Mouse (Mus musculus) bone marrow macrophage, adult 2 months (primary cell): ENCODE measurements around the gene Chid1. TPM values are rescaled to one million over a fixed set of nuclear protein-coding genes. Genes with fewer than 3 reads are reported as not detected.

Experiments
- H3K27ac ChIP-seq: 2 replicates; pipeline ENCODE4 v1.5.1; 2012; ENCODE audit warnings: low read depth, low read length; ENCODE audit not compliant: insufficient read depth
- H3K4me1 ChIP-seq: 2 replicates; pipeline ENCODE4 v1.6.1; 2012; ENCODE audit warnings: low read length; ENCODE audit not compliant: control insufficient read depth, insufficient read depth
- H3K4me3 ChIP-seq: 2 replicates; pipeline ENCODE4 v1.5.1; 2012; ENCODE audit warnings: mild to moderate bottlenecking, low read length, moderate library complexity; ENCODE audit not compliant: insufficient read depth
- CTCF ChIP-seq: IDR thresholded peaks from 2 replicates; pipeline ENCODE4 v1.5.1; 2012; ENCODE audit warnings: low read depth, mild to moderate bottlenecking, low read length, moderate library complexity
- POLR2A ChIP-seq: IDR thresholded peaks from 2 replicates; pipeline ENCODE4 v1.6.1; 2012; ENCODE audit warnings: mild to moderate bottlenecking, low read depth, low read length, borderline replicate concordance
- polyA plus RNA-seq: library from polyadenylated mRNA; stranded (reverse); fragments of >200 nt; gene quantifications from 2 replicates; pipeline ENCODE4 v1.2.4, GENCODE M21; 2012; ENCODE audit not compliant: missing spikeins, insufficient read depth, insufficient read length

Gene Chid1
- polyA plus RNA-seq: 16.3 TPM in 2 replicates

DNA sequence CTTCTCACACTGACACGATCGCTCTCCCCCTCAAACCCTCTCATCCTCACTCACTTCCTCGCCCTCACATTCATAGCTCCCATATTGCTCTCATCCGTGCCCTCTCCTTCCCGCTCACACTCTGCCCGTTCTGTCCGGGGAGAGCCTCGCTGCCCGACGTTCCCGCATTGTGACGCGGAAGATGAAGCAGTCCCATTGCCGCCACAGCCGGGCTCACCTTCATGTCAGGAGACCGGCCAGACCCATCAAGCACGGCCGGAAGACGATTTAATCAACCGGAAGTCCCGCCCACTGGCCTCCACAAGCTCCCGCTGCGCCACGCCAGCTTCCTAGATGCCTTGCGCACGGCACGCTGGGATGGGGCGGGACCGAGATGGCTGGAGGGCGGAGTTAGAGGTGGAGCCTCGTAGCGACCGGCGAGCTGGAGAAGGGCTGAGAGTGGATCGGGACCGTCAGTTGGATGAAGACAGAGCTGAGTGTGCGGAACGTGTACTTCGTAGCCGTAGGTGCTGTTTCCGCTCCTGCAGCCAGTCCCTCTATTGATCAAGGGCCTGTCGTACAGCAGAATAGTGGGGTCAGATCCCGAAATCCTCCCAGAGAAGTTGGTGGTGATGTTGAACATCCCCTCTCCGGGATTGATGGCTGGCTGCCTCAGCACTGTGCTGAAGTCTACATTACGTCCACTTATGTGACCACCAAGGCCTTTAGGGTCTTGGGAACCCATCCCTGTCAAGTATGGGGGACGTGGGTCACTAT lies at the start of gene Chid1:
TSS of gene Chid1 (minus strand) at position 302 of the 756 bp plus-strand sequence.
- TF ChIP-seq POLR2A (no peak), CTCF (no peak)
- Histone ChIP-seq H3K4me1 (peaks cover 25% of the 10 kb centered on the region), H3K4me3 (peak within 1 kb of the TSS; percentile 77), H3K27ac (peak within 1 kb of the TSS; percentile 95)

DNA sequence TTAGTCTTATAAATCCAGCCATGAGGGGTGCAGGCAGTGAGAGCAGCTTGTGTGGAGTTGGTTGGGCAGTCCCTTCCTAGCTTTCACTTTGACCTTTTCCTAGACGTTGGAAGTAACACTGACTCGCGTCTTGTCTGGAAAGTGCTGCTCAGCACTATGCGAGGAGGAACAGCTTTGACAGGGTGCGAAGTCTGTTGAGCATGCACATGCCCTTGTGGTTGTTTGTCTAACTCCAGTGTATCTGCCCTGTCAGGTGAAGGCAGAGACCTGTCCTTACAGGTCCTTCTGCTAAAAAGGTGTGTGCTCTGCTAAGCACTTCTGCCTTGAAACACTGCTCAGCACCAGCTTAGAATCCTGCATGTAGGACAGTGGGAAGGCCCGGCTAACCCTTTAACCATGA lies 49.2 kb upstream of the Chid1 start:
- TF ChIP-seq POLR2A (no peak), CTCF (no peak)
- H3K4me1 ChIP-seq: peaks cover 36% of the 10 kb centered on the region
- H3K4me3 ChIP-seq: no peak overlapping the region
- H3K27ac ChIP-seq: peak overlapping the region; percentile 18; the same call in 1 of the 2 replicates

DNA sequence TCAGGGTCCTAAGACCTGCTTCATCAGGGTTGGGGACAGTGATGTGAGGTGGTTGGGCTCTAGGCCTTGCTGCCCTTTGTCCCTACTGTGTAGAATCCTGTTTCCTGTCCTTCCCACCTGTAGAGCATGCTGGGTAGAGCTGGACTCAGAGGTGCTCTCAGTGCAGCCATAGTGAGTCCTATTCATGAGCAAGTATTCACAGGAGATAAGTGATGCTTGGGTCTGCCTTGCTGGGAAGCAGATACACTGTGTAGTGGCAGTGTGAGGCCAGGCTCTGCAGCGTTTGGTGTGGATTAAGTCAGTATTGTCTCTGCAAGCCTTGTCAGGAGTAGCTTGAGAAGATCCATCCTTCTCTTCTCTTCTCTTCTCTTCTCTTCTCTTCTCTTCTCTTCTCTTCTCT lies 46.2 kb upstream of the Chid1 start:
- Histone ChIP-seq H3K4me3 (no peak overlapping the region), H3K4me1 (peaks cover 48% of the 10 kb centered on the region), H3K27ac (no peak overlapping the region)
- TF ChIP-seq POLR2A: no peak
- no peak for TF ChIP-seq CTCF

DNA sequence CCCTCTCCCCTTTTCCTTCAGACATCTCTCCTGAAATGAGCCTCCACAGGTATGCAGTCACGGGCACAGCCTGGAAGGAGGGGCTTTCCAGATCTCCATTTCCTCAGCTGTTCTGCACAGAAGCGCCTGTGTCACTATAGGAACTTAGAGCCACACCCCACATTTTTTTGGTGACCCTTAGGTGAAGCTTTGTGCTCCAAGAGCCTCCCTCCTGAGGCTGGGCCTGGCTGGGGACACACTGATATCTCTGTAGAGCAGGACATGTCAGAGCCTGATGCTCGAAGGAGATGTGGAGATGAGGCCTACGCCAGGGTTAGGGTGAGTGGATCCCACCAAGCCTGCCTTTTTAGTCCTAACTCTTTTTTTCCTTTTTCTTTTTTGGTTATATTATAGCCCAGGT lies 45.6 kb upstream of the Chid1 start:
- Histone ChIP-seq H3K4me3 (no peak overlapping the region), H3K4me1 (peaks cover 52% of the 10 kb centered on the region), H3K27ac (no peak overlapping the region)
- no peak for TF ChIP-seq CTCF
- TF ChIP-seq POLR2A: no peak

DNA sequence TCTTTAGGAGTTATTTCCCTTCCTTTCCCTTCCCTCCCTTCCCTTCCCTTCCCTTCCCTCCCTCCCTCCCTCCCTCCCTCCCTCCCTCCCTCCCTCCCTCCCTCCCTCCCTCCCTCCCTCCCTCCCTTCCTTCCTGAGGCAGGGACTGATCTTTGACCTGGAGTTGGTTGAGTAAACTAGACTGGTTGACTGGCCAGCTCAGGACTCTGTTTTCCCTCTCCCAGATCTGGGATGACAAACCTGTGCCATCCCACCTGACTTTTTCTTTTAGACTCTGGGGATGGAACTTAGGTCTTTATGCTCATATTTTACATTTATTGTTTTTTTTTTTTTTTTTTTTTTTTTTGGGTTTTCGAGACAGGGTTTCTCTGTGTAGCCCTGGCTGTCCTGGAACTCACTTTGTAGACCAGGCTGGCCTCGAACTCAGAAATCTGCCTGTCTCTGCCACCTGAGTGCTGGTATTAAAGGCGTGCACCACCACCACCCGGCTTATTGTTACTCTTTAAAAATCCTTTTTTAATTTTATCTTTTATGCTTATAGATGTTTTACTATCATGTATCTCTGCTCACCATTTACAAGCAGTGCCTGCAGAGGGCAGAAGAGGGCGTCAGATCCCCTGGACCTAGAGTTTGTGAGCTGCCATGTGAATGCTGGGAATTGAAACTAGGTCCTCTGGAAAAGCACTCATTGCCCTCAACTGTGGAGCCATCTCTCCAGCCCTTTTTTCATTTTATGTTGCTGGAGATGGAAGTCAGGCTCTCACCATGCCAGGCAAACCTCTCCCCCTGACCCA lies 44.6 kb upstream of the Chid1 start:
- no peak for TF ChIP-seq CTCF
- no peak for TF ChIP-seq POLR2A
- H3K4me3 ChIP-seq: no peak overlapping the region
- H3K4me1 ChIP-seq: peaks cover 57% of the 10 kb centered on the region
- no peak overlapping the region for H3K27ac ChIP-seq

DNA sequence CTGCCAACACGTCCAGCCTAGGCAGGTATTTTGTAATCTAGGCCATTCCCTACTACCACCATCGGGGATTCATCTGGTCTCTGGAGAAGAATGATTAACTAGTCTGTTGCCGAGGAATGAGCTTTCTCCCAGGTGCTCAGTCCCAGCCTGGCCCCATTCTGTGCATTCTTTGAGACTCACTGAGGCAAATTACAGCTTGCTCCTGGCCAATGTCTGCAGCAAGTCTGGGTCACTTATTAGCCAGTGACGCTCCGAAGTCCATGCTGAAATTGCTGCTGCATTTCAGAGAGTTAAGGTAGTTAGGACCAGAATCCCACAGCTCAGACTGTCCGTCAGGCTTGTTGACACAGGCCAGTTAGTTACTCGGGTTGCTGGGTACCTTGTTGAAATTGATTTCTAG lies 41.7 kb upstream of the Chid1 start:
- Histone ChIP-seq H3K4me3 (no peak overlapping the region), H3K4me1 (peaks cover 63% of the 10 kb centered on the region), H3K27ac (no peak overlapping the region)
- TF ChIP-seq CTCF (no peak), POLR2A (no peak)

DNA sequence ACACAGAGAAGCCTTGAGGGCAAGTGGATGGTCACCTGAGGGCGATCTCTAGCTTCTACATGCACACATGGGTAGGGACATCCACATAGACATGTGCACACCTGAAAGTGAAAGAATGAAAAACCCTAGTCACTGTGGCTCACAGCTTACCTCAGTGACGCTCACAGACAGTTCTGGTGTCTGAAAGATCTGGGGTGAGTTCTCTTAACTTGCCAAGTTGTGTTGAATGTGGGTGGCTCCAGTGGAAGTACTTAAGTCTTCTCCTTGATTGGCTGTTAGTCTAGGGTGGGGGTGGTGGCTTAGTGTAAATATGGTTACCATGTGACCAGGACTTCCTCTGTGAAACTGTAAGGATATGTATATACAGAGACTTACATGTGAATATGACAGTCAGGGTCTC lies 39.3 kb upstream of the Chid1 start:
- no peak for TF ChIP-seq POLR2A
- TF ChIP-seq CTCF: no peak
- Histone ChIP-seq H3K4me1 (peaks cover 72% of the 10 kb centered on the region), H3K4me3 (no peak overlapping the region), H3K27ac (peak overlapping the region; percentile 59)

DNA sequence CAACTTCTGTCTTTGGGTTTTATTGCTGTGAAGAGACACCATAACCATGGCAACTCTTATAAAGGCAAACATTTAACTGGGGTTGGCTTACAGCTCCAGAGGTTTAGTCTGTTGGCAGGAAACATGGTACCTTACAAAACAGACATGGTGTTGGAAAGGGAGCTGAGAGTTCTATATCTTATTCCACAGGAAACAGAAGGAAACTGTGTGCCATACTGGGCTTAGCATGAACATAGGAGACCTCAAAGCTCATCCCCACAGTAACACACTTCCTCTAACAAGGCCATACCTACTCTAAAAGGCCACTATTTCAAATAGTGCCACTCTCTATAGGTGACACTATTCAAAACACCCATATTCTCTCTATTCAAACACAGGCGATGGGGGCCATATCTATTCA lies 38.9 kb upstream of the Chid1 start:
- Histone ChIP-seq H3K4me1 (peaks cover 74% of the 10 kb centered on the region), H3K4me3 (no peak overlapping the region), H3K27ac (peak overlapping the region; percentile 59)
- TF ChIP-seq POLR2A (no peak), CTCF (no peak)

DNA sequence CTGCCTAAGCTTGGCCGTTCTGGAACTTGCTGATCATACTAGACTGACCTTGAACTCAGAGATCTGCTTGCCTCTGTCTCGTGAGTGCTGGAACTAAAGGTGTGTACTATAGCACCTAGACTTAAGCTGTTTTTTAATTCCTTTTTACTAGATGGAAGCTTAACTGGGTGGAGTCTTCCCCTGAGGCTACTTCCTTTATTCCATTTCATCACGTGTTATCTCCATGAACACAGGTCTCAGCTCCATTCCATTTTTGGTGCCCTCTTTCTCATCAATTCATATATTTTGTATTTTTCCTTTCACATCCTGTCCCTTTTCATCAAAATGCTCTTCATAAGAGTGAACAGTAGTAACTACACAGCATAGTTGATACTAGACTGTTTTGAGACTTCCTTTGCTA lies 38.1 kb upstream of the Chid1 start:
- peak overlapping the region; percentile 59 for H3K27ac ChIP-seq
- TF ChIP-seq POLR2A (no peak), CTCF (no peak)
- H3K4me3 ChIP-seq: no peak overlapping the region
- H3K4me1 ChIP-seq: peaks cover 73% of the 10 kb centered on the region

DNA sequence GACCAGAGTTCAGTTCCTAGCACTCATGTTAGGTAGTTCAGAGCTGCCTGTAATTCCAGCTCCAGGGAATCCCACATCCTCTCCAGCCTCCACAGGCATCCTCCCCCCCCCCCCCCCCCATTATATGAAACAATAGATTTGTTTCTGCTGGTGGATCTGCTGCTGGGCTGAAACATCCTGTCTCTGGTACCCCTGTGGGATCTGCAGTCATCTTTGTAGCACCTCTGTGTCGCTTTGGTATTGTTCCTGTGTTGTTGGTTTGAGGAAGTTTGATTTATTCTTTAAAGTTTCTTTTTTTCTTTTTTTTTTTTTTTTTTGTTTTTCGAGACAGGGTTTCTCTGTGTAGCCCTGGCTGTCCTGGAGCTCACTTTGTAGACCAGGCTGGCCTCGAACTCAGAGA lies 35.8 kb upstream of the Chid1 start:
- Histone ChIP-seq H3K27ac (no peak overlapping the region), H3K4me1 (peaks cover 59% of the 10 kb centered on the region), H3K4me3 (no peak overlapping the region)
- TF ChIP-seq POLR2A (no peak), CTCF (no peak)

DNA sequence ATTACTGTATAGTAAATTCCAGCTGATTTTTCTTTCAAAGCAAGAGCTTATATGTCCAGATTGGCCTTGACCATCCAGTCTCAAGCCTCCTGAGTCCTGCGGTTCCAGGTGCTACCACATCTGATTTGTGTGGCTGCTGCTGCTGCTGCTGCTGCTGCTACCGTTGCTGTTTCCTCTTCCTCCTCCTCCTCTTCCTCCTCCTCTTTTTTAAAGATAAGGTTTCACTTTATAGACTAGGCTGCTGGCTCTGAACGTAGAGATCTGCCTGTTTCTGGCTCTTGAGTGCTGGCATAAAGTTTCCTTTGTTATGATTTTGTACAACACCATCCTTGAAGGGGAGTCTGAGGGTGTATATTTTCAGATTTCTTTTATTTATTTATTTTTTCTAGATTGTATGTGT lies 34.4 kb upstream of the Chid1 start:
- Histone ChIP-seq H3K27ac (no peak overlapping the region), H3K4me3 (no peak overlapping the region), H3K4me1 (peaks cover 50% of the 10 kb centered on the region)

More for the DNA sequence above, 34.4 kb upstream of the Chid1 start:
- TF ChIP-seq CTCF (no peak), POLR2A (no peak)
